Mouse (Mus musculus) ES-Bruce4 (cell line): ENCODE measurements around the gene Rhob.

Experiments
- CTCF ChIP-seq: IDR thresholded peaks from one replicate; pipeline ENCODE4 v1.8.1; 2011; ENCODE audit warnings: low read depth, low read length
- EP300 ChIP-seq: IDR thresholded peaks from 2 replicates; pipeline ENCODE4 v1.6.1; 2011; ENCODE audit warnings: low read depth, low read length; ENCODE audit not compliant: insufficient read depth
- POLR2A ChIP-seq: IDR thresholded peaks from one replicate; pipeline ENCODE4 v1.8.1; 2011; ENCODE audit warnings: low read length; ENCODE audit not compliant: insufficient read depth

DNA sequence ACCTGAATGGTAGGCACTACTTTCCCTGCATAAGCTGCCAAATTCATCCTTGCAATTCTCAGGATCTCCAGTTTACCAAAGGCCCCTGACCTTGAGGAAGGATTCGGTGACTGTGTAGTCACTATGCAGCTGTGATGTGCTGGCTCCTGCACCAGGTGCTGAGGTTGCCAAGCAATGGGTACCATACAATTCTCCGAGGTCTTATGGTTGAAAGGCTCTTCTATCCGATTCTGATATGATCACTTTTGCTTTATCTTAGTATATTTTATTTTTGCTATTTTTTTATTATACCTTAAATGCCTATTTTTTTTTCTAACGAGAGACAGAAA lies 11.2 kb downstream of the Rhob start:
- TF ChIP-seq CTCF, result no peak
- no peak for TF ChIP-seq POLR2A
- no peak for TF ChIP-seq EP300
